Mouse (Mus musculus) ES-Bruce4 (cell line): ENCODE measurements around the gene Irs2. TPM values are rescaled to one million over a fixed set of nuclear protein-coding genes. Genes with fewer than 3 reads are reported as not detected.

Experiments used
- H3K27ac ChIP-seq: 2 replicates; pipeline ENCODE4 v1.5.1; 2012; ENCODE audit warnings: low read length, inconsistent platforms; ENCODE audit not compliant: insufficient read depth
- H3K27me3 ChIP-seq: 2 replicates; pipeline ENCODE4 v1.6.1; 2012; ENCODE audit warnings: mild to moderate bottlenecking, low read length, inconsistent platforms; ENCODE audit not compliant: control insufficient read depth, poor library complexity, insufficient read depth, severe bottlenecking
- H3K36me3 ChIP-seq: 2 replicates; pipeline ENCODE4 v1.6.1; 2012; ENCODE audit warnings: inconsistent platforms, mild to moderate bottlenecking, low read length, moderate library complexity; ENCODE audit not compliant: control insufficient read depth, poor library complexity, insufficient read depth, severe bottlenecking
- H3K4me1 ChIP-seq: one replicate; pipeline ENCODE4 v1.8.1; 2011; ENCODE audit warnings: low read length; ENCODE audit not compliant: control insufficient read depth, insufficient read depth
- H3K4me3 ChIP-seq: 2 replicates; pipeline ENCODE4 v1.5.1; 2011; ENCODE audit warnings: low read depth, mild to moderate bottlenecking, low read length
- H3K9ac ChIP-seq: 2 replicates; pipeline ENCODE4 v1.6.1; 2012; ENCODE audit warnings: low read depth, mild to moderate bottlenecking, inconsistent platforms; ENCODE audit not compliant: poor library complexity, severe bottlenecking
- H3K9me3 ChIP-seq: replicated peaks from 2 replicates; pipeline ENCODE4 v1.6.1; 2012; ENCODE audit warnings: mild to moderate bottlenecking, low read length, inconsistent platforms; ENCODE audit not compliant: control insufficient read depth, poor library complexity, insufficient read depth, severe bottlenecking
- CTCF ChIP-seq: IDR thresholded peaks from one replicate; pipeline ENCODE4 v1.8.1; 2011; ENCODE audit warnings: low read depth, low read length
- EP300 ChIP-seq: IDR thresholded peaks from 2 replicates; pipeline ENCODE4 v1.6.1; 2011; ENCODE audit warnings: low read depth, low read length; ENCODE audit not compliant: insufficient read depth
- POLR2A ChIP-seq: IDR thresholded peaks from one replicate; pipeline ENCODE4 v1.8.1; 2011; ENCODE audit warnings: low read length; ENCODE audit not compliant: insufficient read depth
- polyA plus RNA-seq: library from polyadenylated mRNA; stranded (reverse); fragments of >200 nt; gene quantifications from 2 replicates; pipeline ENCODE4 v1.2.4, GENCODE M21; 2011; ENCODE audit warnings: low read depth; ENCODE audit not compliant: missing spikeins, insufficient read depth, insufficient read length

Gene Irs2
- polyA plus RNA-seq, 1 experiment = 72.3 TPM

- H3K27me3 ChIP-seq = no peaks in the 10 kb centered on the region
- no peak overlapping the region for H3K9ac ChIP-seq
- H3K4me3 ChIP-seq = no peak overlapping the region
- TF ChIP-seq CTCF = no peak
- no peak for TF ChIP-seq EP300
- TF ChIP-seq POLR2A = no peak
- no peak overlapping the region for H3K27ac ChIP-seq
- H3K9me3 ChIP-seq = no peaks in the 10 kb centered on the region
- H3K36me3 ChIP-seq = no peaks in the 10 kb centered on the region
- H3K4me1 ChIP-seq = no peaks in the 10 kb centered on the region
These were observed 36.4 kb upstream of the Irs2 start for GRCm38 (mm10) chr8:11044660-11045059.

DNA sequence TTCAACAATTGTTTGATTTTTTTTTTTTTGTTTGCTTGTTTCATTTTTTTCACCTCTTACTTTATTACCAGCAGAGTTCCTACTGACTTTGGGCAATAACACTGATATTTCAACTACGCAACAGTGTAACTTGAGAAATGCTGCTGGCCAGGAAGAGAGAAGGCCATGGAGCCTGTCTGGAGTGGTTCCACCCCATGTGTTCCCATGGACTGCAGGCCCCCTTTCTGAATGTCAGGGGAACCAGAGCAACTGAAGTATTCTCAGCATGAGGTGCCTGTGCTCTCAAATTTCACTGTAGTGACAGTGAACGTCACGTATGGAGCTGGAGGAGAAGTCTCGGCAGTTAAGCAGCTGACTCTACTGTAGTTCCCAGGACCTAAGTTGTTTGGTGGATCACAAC, 35.3 kb upstream of the Irs2 start:
- Histone ChIP-seq H3K9ac (no peak overlapping the region), H3K36me3 (no peaks in the 10 kb centered on the region), H3K27me3 (no peaks in the 10 kb centered on the region), H3K9me3 (no peaks in the 10 kb centered on the region), H3K27ac (no peak overlapping the region), H3K4me3 (no peak overlapping the region), H3K4me1 (no peaks in the 10 kb centered on the region)
- TF ChIP-seq EP300 (no peak), POLR2A (no peak)

DNA sequence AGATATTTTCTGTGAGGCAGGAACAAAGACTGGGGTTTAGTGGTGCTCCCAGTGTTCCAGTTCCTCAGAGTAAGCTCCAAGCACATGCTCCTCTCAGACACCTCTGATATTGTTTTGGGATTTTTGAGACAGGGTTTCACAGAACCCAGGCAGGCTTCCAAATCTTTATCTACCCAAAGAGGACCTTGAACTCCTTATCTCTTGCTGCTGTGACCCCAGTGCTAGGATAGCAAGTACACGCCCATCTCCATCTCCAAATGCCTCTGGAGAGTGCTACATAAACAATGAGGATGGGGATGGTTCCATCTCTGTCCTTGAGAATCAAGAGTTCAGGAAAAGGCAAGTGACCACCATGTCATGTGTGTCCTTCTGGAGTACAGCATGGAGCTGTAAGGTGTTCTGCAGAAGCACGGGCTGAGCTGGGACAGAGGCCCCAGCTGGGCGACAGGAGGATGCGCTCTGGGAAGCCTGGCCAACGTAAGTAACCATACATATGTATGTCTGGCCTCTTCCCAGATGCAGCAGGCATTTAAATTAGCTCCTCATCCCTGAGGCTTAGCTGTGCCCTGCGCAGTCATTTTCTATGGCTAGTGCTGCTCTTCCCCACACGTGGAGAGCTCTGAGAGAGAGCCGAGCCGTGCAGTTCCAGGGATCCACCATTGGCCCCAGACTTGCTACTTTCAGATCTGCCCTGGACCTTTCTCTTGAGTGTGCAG, 34.8 kb upstream of the Irs2 start:
- H3K27ac ChIP-seq = no peak overlapping the region

DNA sequence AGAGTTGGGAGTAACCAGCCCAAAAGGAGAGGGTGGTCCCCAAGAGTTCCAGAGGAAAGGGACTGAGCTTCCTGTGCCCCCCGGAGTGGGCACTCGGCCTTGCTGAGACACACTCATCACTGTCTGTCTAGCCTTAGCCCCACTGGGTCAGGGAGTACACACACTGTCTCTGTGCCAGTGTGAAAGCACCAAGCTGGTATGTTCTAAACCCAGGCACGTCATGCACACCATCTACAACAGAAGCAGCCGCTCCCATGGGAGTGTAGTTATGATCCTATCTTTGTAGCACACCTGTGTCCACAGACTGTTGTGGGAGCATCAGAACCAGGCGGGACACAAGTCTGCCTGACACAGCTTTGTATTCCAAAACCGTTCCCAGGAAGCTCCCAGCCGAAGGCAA, 31.8 kb upstream of the Irs2 start:
- Histone ChIP-seq H3K27me3 (no peaks in the 10 kb centered on the region), H3K4me1 (no peaks in the 10 kb centered on the region), H3K36me3 (no peaks in the 10 kb centered on the region), H3K9ac (no peak overlapping the region), H3K27ac (no peak overlapping the region), H3K4me3 (no peak overlapping the region), H3K9me3 (no peaks in the 10 kb centered on the region)
- no peak for TF ChIP-seq CTCF
- no peak for TF ChIP-seq POLR2A
- no peak for TF ChIP-seq EP300

More for the DNA sequence above, 34.8 kb upstream of the Irs2 start:
- no peaks in the 10 kb centered on the region for H3K27me3 ChIP-seq
- no peak overlapping the region for H3K4me3 ChIP-seq
- H3K4me1 ChIP-seq = no peaks in the 10 kb centered on the region
- TF ChIP-seq CTCF = no peak
- no peak for TF ChIP-seq EP300
- no peak for TF ChIP-seq POLR2A
- H3K9me3 ChIP-seq = no peaks in the 10 kb centered on the region
- H3K36me3 ChIP-seq = no peaks in the 10 kb centered on the region
- H3K9ac ChIP-seq = no peak overlapping the region

GRCm38 (mm10) chr8:11038788-11039187, 30.5 kb upstream of the Irs2 start:
- TF ChIP-seq EP300 = no peak
- TF ChIP-seq CTCF = no peak
- TF ChIP-seq POLR2A = no peak
- Histone ChIP-seq H3K4me3 (no peak overlapping the region), H3K4me1 (no peaks in the 10 kb centered on the region)

GRCm38 (mm10) chr8:11038367-11038766, 30.1 kb upstream of the Irs2 start:
- Histone ChIP-seq H3K4me1 (no peaks in the 10 kb centered on the region), H3K9ac (no peak overlapping the region), H3K36me3 (no peaks in the 10 kb centered on the region), H3K4me3 (no peak overlapping the region), H3K27ac (no peak overlapping the region), H3K9me3 (no peaks in the 10 kb centered on the region), H3K27me3 (no peaks in the 10 kb centered on the region)
- no peak for TF ChIP-seq CTCF
- TF ChIP-seq EP300 = no peak
- no peak for TF ChIP-seq POLR2A

More at GRCm38 (mm10) chr8:11038788-11039187, 30.5 kb upstream of the Irs2 start:
- Histone ChIP-seq H3K9ac (no peak overlapping the region), H3K36me3 (no peaks in the 10 kb centered on the region), H3K9me3 (no peaks in the 10 kb centered on the region), H3K27ac (no peak overlapping the region), H3K27me3 (no peaks in the 10 kb centered on the region)
